Mouse (Mus musculus): ENCODE measurements around the gene Ehd1. TPM values are rescaled to one million over a fixed set of nuclear protein-coding genes. Genes with fewer than 3 reads are reported as not detected.

Ehd1 gene
- polyA plus RNA-seq, 1 experiment from 2014 or later = 46.0 TPM

- Histone ChIP-seq H3K9ac (ENCODE audit: low read depth, low read length) (no peak overlapping the region), H3K4me3 (ENCODE audit: low read length) (no peak overlapping the region), H3K27ac (ENCODE audit: low read depth, low read length) (no peak overlapping the region), H3K36me3 (ENCODE audit: control insufficient read depth, insufficient read depth, low read length) (no peaks in the 10 kb centered on the region), H3K27me3 (ENCODE audit: control insufficient read depth, insufficient read depth, low read length) (no peaks in the 10 kb centered on the region), H3K4me2 (replicated peaks; ENCODE audit: low read depth, low read length) (no peak overlapping the region; the same call in 1 of the 2 replicates), H3K4me1 (ENCODE audit: control insufficient read depth, insufficient read depth, low read length) (peaks cover 15% of the 10 kb centered on the region), H3K9me3 (ENCODE audit: control insufficient read depth, low read length) (no peaks in the 10 kb centered on the region)
- 60% methylated on average over 5 of the region's 5 CpGs for WGBS
- no peak for ATAC-seq (ENCODE audit: low FRiP score, low TSS enrichment)
These were observed 54.7 kb downstream of the Ehd1 start for GRCm38 (mm10) chr19:6331178-6331577.

DNA sequence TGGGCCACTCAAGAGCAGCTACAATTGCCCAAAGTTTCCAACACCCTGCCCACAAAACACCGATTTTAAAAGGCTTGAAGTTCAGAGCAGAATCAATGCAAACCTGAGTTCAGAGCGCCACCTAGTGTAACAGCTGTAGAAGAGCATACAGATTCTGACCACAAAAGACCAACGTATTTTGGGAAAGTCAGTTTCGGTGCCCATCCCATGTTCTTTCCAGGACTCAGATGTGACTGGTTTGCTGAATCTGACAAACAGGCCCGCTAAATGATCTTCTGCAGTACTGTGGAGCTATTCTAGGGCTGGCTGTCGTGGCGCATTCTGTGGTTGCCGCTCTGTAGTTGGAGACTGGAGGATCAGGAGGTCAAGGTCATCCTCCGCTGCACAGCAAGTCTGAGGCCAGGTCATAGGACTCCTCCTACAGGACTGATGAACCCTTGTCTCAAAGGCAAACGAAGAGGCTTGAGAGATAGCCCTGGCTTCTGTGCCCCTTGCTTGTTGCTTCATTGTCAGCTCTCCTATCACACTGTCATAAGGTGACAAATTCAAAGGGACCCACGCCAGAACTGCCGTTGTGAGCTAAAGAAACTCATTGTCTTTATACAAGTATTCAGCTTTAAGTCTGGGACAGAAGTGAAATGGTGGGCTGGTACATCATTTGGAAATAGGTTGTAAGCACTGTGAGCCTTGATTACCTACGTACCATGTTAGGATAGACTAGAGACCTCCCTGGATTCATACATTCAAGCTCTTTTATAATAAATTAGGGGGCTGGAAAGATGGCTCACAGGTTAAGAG, 55.4 kb downstream of the Ehd1 start:
- Histone ChIP-seq H3K4me3 (ENCODE audit: low read length) (peak overlapping the region; percentile 21; the same call in 1 of the 2 replicates), H3K9ac (ENCODE audit: low read depth, low read length) (peak overlapping the region; percentile 45; the same call in 1 of the 2 replicates), H3K27ac (ENCODE audit: low read depth, low read length) (no peak overlapping the region), H3K4me1 (ENCODE audit: control insufficient read depth, insufficient read depth, low read length) (peaks cover 22% of the 10 kb centered on the region), H3K36me3 (ENCODE audit: control insufficient read depth, insufficient read depth, low read length) (peaks cover 1% of the 10 kb centered on the region; the same call in 1 of the 2 replicates), H3K27me3 (ENCODE audit: control insufficient read depth, insufficient read depth, low read length) (no peaks in the 10 kb centered on the region), H3K4me2 (replicated peaks; ENCODE audit: low read depth, low read length) (peak overlapping the region; percentile 47), H3K9me3 (ENCODE audit: control insufficient read depth, low read length) (no peaks in the 10 kb centered on the region)
- WGBS = 22% methylated on average over 13 of the region's 13 CpGs
- no peak for ATAC-seq (ENCODE audit: low FRiP score, low TSS enrichment)

DNA sequence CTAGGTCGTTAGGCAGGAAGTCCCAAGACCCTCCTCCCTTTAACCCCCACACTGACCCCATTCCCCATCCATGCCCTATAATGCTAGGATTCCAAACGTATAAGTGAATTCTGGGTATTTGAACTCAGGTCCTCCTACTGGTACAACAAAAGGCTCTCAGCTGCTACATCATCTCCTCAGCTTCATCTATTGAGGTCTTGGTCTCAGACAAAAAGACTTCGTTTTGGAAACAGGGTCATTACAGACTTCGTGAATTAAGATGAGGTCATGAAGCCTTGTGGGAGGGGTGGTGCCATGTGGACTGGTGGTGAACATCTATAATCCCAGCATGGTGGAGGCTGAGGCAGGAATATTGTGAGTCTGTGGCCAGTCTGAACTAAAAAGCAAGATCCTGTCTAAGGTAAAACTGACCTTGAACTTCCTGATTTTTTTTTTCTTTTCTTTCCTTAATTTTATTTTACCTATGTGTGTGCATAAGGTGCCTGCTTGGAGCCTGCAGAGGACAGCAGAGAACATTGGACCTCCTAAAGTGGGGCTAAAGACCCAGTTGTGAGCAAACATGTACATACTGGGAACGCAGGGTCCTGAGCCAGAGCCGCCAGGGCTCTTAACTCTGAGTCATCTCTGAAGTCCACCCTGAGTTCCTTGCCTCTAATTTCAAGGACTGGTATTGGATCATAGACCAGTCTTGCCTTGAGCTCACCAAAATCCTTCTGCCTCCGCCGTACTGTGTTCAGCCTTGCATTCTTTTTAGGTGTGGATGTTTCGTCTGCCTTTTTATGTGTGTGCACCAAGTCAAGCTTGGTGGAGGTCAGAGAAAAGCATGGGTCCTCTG, 57.5 kb downstream of the Ehd1 start:
- peak; percentile 17; the same call in 1 of the 2 replicates for ATAC-seq (ENCODE audit: low FRiP score, low TSS enrichment)
- no peaks in the 10 kb centered on the region for H3K9me3 ChIP-seq (ENCODE audit: control insufficient read depth, low read length)
- peak overlapping the region; percentile 85 for H3K4me3 ChIP-seq (ENCODE audit: low read length)
- peak overlapping the region; percentile 80 for H3K4me2 ChIP-seq (replicated peaks; ENCODE audit: low read depth, low read length)
- 62% methylated on average over 9 of the region's 9 CpGs for WGBS
- H3K27me3 ChIP-seq (ENCODE audit: control insufficient read depth, insufficient read depth, low read length) = no peaks in the 10 kb centered on the region
- peak overlapping the region; percentile 56 for H3K9ac ChIP-seq (ENCODE audit: low read depth, low read length)
- peaks cover 27% of the 10 kb centered on the region for H3K4me1 ChIP-seq (ENCODE audit: control insufficient read depth, insufficient read depth, low read length)
- H3K27ac ChIP-seq (ENCODE audit: low read depth, low read length) = peak overlapping the region; percentile 59; the same call in 1 of the 2 replicates
- H3K36me3 ChIP-seq (ENCODE audit: control insufficient read depth, insufficient read depth, low read length) = peaks cover 22% of the 10 kb centered on the region

GRCm38 (mm10) chr19:6334673-6335457, 58.3 kb downstream of the Ehd1 start, which contains the start of gene Men1:
TSS of gene Men1 (plus strand) at chr19:6334979.
- Histone ChIP-seq H3K27ac (ENCODE audit: low read depth, low read length) (peak within 1 kb of the TSS; percentile 66; the same call in 1 of the 2 replicates), H3K4me1 (ENCODE audit: control insufficient read depth, insufficient read depth, low read length) (peaks cover 35% of the 10 kb centered on the region), H3K4me2 (replicated peaks; ENCODE audit: low read depth, low read length) (peak within 1 kb of the TSS; percentile 80), H3K36me3 (ENCODE audit: control insufficient read depth, insufficient read depth, low read length) (peaks cover 31% of the 10 kb centered on the region), H3K27me3 (ENCODE audit: control insufficient read depth, insufficient read depth, low read length) (no peaks in the 10 kb centered on the region), H3K9ac (ENCODE audit: low read depth, low read length) (peak within 1 kb of the TSS; percentile 83), H3K9me3 (ENCODE audit: control insufficient read depth, low read length) (no peaks in the 10 kb centered on the region), H3K4me3 (ENCODE audit: low read length) (peak within 1 kb of the TSS; percentile 85)
- ATAC-seq (ENCODE audit: low FRiP score, low TSS enrichment) = peak; percentile 94
- under 1% methylated on average over 36 of the region's 43 CpGs for WGBS

GRCm38 (mm10) chr19:6335458-6335827, 58.9 kb downstream of the Ehd1 start:
- no peak; the same call in 1 of the 2 replicates for ATAC-seq (ENCODE audit: low FRiP score, low TSS enrichment)
- Histone ChIP-seq H3K4me2 (replicated peaks; ENCODE audit: low read depth, low read length) (peak overlapping the region; percentile 80), H3K4me1 (ENCODE audit: control insufficient read depth, insufficient read depth, low read length) (peaks cover 41% of the 10 kb centered on the region), H3K36me3 (ENCODE audit: control insufficient read depth, insufficient read depth, low read length) (peaks cover 34% of the 10 kb centered on the region), H3K27me3 (ENCODE audit: control insufficient read depth, insufficient read depth, low read length) (no peaks in the 10 kb centered on the region), H3K27ac (ENCODE audit: low read depth, low read length) (peak overlapping the region; percentile 66; the same call in 1 of the 2 replicates), H3K4me3 (ENCODE audit: low read length) (peak overlapping the region; percentile 85), H3K9ac (ENCODE audit: low read depth, low read length) (peak overlapping the region; percentile 83), H3K9me3 (ENCODE audit: control insufficient read depth, low read length) (no peaks in the 10 kb centered on the region)
- WGBS = 0% methylated on average over 19 of the region's 25 CpGs

GRCm38 (mm10) chr19:6336920-6337319, 60.4 kb downstream of the Ehd1 start:
- Histone ChIP-seq H3K4me1 (ENCODE audit: control insufficient read depth, insufficient read depth, low read length) (peaks cover 42% of the 10 kb centered on the region), H3K9me3 (ENCODE audit: control insufficient read depth, low read length) (no peaks in the 10 kb centered on the region), H3K36me3 (ENCODE audit: control insufficient read depth, insufficient read depth, low read length) (peaks cover 34% of the 10 kb centered on the region), H3K4me3 (ENCODE audit: low read length) (peak overlapping the region; percentile 3; the same call in 1 of the 2 replicates), H3K4me2 (replicated peaks; ENCODE audit: low read depth, low read length) (peak overlapping the region; percentile 80; the same call in 1 of the 2 replicates), H3K27ac (ENCODE audit: low read depth, low read length) (no peak overlapping the region), H3K27me3 (ENCODE audit: control insufficient read depth, insufficient read depth, low read length) (no peaks in the 10 kb centered on the region), H3K9ac (ENCODE audit: low read depth, low read length) (peak overlapping the region; percentile 83)
- ATAC-seq (ENCODE audit: low FRiP score, low TSS enrichment) = no peak
- 95% methylated on average over 10 of the region's 10 CpGs for whole genome bisulfite sequencing

DNA sequence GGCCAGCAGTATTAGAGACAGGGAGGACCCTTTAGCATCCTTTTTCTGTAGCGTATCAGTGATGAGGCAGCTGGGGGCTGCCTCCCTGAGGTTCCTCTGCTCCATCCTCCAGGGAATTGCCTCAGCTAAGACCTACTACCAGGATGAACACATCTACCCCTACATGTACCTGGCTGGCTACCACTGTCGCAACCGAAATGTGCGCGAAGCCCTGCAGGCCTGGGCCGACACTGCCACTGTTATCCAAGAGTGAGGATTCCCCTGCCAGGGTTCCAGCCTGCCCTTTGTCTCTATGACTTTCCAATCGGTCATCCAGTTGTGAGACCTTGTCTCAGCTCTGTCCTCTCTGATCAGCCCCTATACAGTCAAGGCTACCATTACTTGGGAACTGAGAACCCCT, 61.6 kb downstream of the Ehd1 start:
- H3K4me1 ChIP-seq (ENCODE audit: control insufficient read depth, insufficient read depth, low read length) = peaks cover 40% of the 10 kb centered on the region
- WGBS = 94% methylated on average over 7 of the region's 7 CpGs
- no peak overlapping the region for H3K27ac ChIP-seq (ENCODE audit: low read depth, low read length)
- H3K4me3 ChIP-seq (ENCODE audit: low read length) = no peak overlapping the region
- H3K9me3 ChIP-seq (ENCODE audit: control insufficient read depth, low read length) = no peaks in the 10 kb centered on the region
- no peak for ATAC-seq (ENCODE audit: low FRiP score, low TSS enrichment)
- H3K9ac ChIP-seq (ENCODE audit: low read depth, low read length) = no peak overlapping the region
- peaks cover 34% of the 10 kb centered on the region for H3K36me3 ChIP-seq (ENCODE audit: control insufficient read depth, insufficient read depth, low read length)
- H3K27me3 ChIP-seq (ENCODE audit: control insufficient read depth, insufficient read depth, low read length) = no peaks in the 10 kb centered on the region
- no peak overlapping the region for H3K4me2 ChIP-seq (replicated peaks; ENCODE audit: low read depth, low read length)

- no peak overlapping the region for H3K27ac ChIP-seq (ENCODE audit: low read depth, low read length)
- no peak overlapping the region for H3K4me2 ChIP-seq (replicated peaks; ENCODE audit: low read depth, low read length)
- no peak overlapping the region for H3K4me3 ChIP-seq (ENCODE audit: low read length)
- no peaks in the 10 kb centered on the region for H3K9me3 ChIP-seq (ENCODE audit: control insufficient read depth, low read length)
- no peak for ATAC-seq (ENCODE audit: low FRiP score, low TSS enrichment)
- no peaks in the 10 kb centered on the region for H3K27me3 ChIP-seq (ENCODE audit: control insufficient read depth, insufficient read depth, low read length)
- 94% methylated on average over 11 of the region's 11 CpGs for WGBS
- H3K36me3 ChIP-seq (ENCODE audit: control insufficient read depth, insufficient read depth, low read length) = peaks cover 37% of the 10 kb centered on the region
- H3K9ac ChIP-seq (ENCODE audit: low read depth, low read length) = no peak overlapping the region
- peaks cover 40% of the 10 kb centered on the region for H3K4me1 ChIP-seq (ENCODE audit: control insufficient read depth, insufficient read depth, low read length)
These were observed 62.2 kb downstream of the Ehd1 start for GRCm38 (mm10) chr19:6338716-6339115.
